Mouse (Mus musculus): ENCODE results near the gene Scrt2. TPM values are rescaled to one million over a fixed set of nuclear protein-coding genes. Genes with fewer than 3 reads are reported as not detected.
A peak's percentile ranks its signal among the peaks of the same experiment; 100 is the strongest.
"Not testable (repeated sequence)": the region's sequence is repeated elsewhere in the genome, so short reads cannot be mapped to it uniquely, and the experiment has no call there.

Gene Scrt2
- polyA plus RNA-seq, 1 experiment from 2014 or later = 0.04 TPM

GRCm38 (mm10) chr2:152057252-152057563 is 24.1 kb upstream of the Scrt2 start:
- no peaks in the 10 kb centered on the region for H3K4me1 ChIP-seq
- H3K27ac ChIP-seq = no peak overlapping the region
- peaks cover 15% of the 10 kb centered on the region for H3K27me3 ChIP-seq (replicated peaks)
- no peak overlapping the region for H3K9ac ChIP-seq
- no peaks in the 10 kb centered on the region for H3K9me3 ChIP-seq
- H3K36me3 ChIP-seq = no peaks in the 10 kb centered on the region
- H3K4me2 ChIP-seq = no peak overlapping the region
- H3K4me3 ChIP-seq (replicated peaks) = no peak overlapping the region
- no peak for ATAC-seq (ENCODE audit: insufficient read depth, low FRiP score, low read depth)
- WGBS = 74% methylated on average over 9 of the region's 9 CpGs

- ATAC-seq (ENCODE audit: insufficient read depth, low FRiP score, low read depth); H3K27me3 ChIP-seq (replicated peaks); H3K27ac ChIP-seq; H3K36me3 ChIP-seq; H3K9me3 ChIP-seq; H3K9ac ChIP-seq; H3K4me1 ChIP-seq; H3K4me2 ChIP-seq; H3K4me3 ChIP-seq (replicated peaks): not testable (repeated sequence)
- WGBS = 85% methylated on average over 3 of the region's 3 CpGs
Observed at GRCm38 (mm10) chr2:152062817-152063216, 18.5 kb upstream of the Scrt2 start.

- Histone ChIP-seq H3K4me3 (replicated peaks) (no peak overlapping the region), H3K36me3 (no peaks in the 10 kb centered on the region), H3K9me3 (no peaks in the 10 kb centered on the region), H3K9ac (no peak overlapping the region), H3K27ac (no peak overlapping the region), H3K27me3 (replicated peaks) (no peaks in the 10 kb centered on the region), H3K4me1 (no peaks in the 10 kb centered on the region), H3K4me2 (no peak overlapping the region)
- 45% methylated on average over 11 of the region's 11 CpGs for WGBS
- no peak for ATAC-seq (ENCODE audit: insufficient read depth, low FRiP score, low read depth)
Observed at GRCm38 (mm10) chr2:152068660-152069433, 12.5 kb upstream of the Scrt2 start.

DNA sequence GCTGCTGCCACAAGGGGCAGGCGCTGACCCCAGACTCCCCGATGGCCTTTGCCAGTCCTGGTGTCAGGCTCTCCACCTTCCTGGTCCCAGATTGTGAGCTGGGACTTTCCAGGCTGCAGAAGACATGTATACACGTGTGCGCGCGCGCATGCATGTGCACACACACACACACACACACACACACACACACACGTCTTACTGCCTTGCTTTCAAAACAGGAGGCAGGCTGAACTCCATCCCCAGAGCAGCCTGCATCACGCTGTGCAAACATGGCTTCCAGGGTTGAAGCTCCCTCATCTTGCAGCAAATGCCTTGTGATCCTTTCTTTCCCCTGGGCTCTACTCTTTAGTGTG is 11.9 kb upstream of the Scrt2 start:
- WGBS = 61% methylated on average over 9 of the region's 9 CpGs
- Histone ChIP-seq H3K36me3 (no peaks in the 10 kb centered on the region), H3K9me3 (no peaks in the 10 kb centered on the region), H3K4me1 (no peaks in the 10 kb centered on the region), H3K4me3 (replicated peaks) (no peak overlapping the region), H3K4me2 (no peak overlapping the region), H3K9ac (no peak overlapping the region), H3K27ac (no peak overlapping the region), H3K27me3 (replicated peaks) (peaks cover 3% of the 10 kb centered on the region; the same call in 1 of the 2 replicates)
- ATAC-seq (ENCODE audit: insufficient read depth, low FRiP score, low read depth) = no peak

DNA sequence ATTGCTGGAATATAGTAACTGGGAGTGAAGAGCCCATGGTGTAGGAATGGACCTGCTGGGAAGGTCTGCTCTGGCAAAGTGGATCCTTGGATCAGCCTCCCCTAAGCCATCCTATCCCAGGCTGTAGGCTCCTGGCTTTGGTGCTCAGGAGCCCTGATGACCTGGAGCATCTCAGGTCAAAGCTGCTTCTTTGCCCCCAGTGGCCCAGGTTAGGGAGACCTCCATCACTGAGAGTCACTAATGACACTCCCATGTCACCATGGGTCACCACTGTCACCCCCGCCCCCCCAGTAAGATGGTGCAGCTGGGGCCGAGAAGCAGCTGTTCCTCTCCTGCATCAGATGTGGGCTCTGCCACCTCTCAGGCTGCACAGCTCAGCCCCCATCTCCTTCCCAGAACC is 11.4 kb upstream of the Scrt2 start:
- H3K9me3 ChIP-seq = no peaks in the 10 kb centered on the region
- ATAC-seq (ENCODE audit: insufficient read depth, low FRiP score, low read depth) = no peak
- no peaks in the 10 kb centered on the region for H3K36me3 ChIP-seq
- WGBS = 75% methylated on average over 2 of the region's 2 CpGs
- H3K4me2 ChIP-seq = no peak overlapping the region
- H3K27ac ChIP-seq = no peak overlapping the region
- no peak overlapping the region for H3K9ac ChIP-seq
- H3K4me1 ChIP-seq = no peaks in the 10 kb centered on the region
- no peak overlapping the region for H3K4me3 ChIP-seq (replicated peaks)
- H3K27me3 ChIP-seq (replicated peaks) = peaks cover 7% of the 10 kb centered on the region; the same call in 1 of the 2 replicates

DNA sequence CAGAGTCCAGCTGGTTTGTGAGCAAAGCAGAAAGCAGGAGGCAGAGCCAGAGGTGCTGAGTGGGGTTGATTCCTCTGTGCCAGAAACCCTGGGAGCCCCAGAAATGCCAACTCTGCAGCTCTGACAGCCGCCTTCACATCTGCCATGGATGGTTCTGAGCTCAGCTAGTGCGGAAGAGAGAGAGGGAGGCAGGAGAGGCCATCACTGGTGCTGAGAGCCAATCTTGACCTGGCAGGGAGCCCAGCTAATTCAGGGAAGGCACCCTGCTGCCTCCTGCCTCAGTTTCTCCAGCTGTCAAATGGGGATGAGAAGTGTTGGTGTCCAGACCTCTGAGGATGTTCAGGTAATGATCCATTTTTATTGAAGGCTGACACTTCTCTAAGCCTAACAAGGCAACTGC is 6.8 kb upstream of the Scrt2 start:
- Histone ChIP-seq H3K36me3 (no peaks in the 10 kb centered on the region), H3K27me3 (replicated peaks) (peaks cover 16% of the 10 kb centered on the region), H3K27ac (no peak overlapping the region), H3K4me3 (replicated peaks) (no peak overlapping the region), H3K9ac (no peak overlapping the region), H3K4me1 (no peaks in the 10 kb centered on the region), H3K4me2 (no peak overlapping the region), H3K9me3 (no peaks in the 10 kb centered on the region)
- 61% methylated on average over 2 of the region's 2 CpGs for WGBS
- no peak for ATAC-seq (ENCODE audit: insufficient read depth, low FRiP score, low read depth)

DNA sequence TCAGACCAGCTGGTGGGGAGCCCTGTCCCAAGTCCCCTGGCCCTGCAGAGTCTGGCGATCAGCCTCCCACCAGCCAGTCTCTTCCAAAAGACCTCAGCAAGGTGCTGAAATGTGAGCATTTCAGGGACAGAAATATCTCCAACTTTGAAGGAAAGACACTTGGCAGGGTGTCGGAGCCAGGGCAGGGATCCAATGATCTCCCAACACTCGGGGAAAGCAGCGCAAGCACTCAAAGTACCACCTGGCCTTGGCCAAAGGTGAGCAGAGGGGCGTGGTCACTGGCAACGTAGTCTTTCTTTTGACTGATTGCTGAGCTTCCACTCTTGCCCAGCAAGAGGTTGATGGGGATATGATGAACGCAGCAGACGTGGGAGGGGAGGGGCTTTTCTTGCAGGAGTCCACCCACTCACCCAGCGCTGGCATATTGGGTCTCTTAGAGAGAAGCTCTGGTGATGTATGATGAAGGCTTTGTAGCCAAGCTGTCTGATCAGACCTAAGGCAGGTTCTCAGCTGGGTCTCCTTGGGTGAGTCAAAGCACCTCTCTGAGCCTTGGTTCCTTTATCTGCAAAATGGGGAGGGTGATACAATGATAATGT is 5.9 kb upstream of the Scrt2 start:
- peaks cover 22% of the 10 kb centered on the region for H3K27me3 ChIP-seq (replicated peaks)
- H3K27ac ChIP-seq = no peak overlapping the region

GRCm38 (mm10) chr2:152077337-152077736 is 4.0 kb upstream of the Scrt2 start:
- Histone ChIP-seq H3K4me1 (peaks cover 13% of the 10 kb centered on the region), H3K9me3 (no peaks in the 10 kb centered on the region), H3K4me2 (no peak overlapping the region), H3K36me3 (no peaks in the 10 kb centered on the region), H3K27ac (no peak overlapping the region), H3K4me3 (replicated peaks) (no peak overlapping the region), H3K9ac (no peak overlapping the region), H3K27me3 (replicated peaks) (peaks cover 40% of the 10 kb centered on the region)
- ATAC-seq (ENCODE audit: insufficient read depth, low FRiP score, low read depth) = no peak
- WGBS = 78% methylated on average over 3 of the region's 3 CpGs

More for the DNA sequence above, 5.9 kb upstream of the Scrt2 start:
- no peaks in the 10 kb centered on the region for H3K9me3 ChIP-seq
- 31% methylated on average over 9 of the region's 9 CpGs for WGBS
- no peak overlapping the region for H3K4me2 ChIP-seq
- no peak overlapping the region for H3K9ac ChIP-seq
- no peaks in the 10 kb centered on the region for H3K36me3 ChIP-seq
- peaks cover 1% of the 10 kb centered on the region; the same call in 1 of the 2 replicates for H3K4me1 ChIP-seq
- ATAC-seq (ENCODE audit: insufficient read depth, low FRiP score, low read depth) = no peak
- H3K4me3 ChIP-seq (replicated peaks) = no peak overlapping the region

DNA sequence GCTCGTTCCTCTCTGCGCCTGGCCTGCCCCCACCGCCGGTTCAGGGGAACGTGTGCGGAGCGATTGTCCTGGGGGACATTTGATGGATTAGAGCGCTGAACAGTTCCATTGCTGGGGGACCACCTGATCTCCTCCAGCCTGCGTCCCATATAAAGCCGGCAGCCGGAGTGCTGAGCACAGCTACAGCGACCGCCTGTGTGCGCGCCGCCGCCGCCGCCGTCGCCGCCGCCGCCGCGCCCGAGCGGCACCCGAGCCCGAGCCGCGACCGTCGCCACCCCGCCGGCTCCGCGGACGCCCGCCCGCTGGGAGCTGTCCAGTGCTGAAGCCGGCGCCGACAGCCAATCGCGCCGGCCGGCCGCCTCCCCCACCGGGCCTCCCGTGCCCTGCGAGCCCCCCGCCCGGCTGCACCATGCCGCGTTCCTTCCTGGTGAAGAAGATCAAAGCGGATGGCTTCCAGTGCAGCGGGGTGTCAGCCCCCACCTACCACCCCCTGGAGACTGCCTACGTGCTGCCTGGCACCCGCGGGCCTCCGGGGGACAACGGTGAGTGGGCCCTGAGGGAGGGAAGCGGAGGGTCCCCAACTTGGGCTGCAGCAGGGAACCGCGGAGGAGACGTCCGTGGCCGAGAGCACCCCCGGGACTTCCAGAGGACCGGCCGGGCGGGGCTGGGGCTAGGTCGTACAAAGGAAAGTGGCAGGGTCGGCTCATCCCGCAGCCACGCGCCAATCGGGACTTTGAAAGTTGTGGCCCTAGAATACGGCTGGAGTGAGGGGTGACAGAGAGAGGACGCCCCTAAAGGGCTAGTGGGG is 516 bp downstream of the Scrt2 start:
- no peaks in the 10 kb centered on the region for H3K36me3 ChIP-seq
- peak overlapping the region; percentile 31 for H3K4me3 ChIP-seq (replicated peaks)
- H3K4me2 ChIP-seq = peak overlapping the region; percentile 64
- H3K9me3 ChIP-seq = no peaks in the 10 kb centered on the region
- ATAC-seq (ENCODE audit: insufficient read depth, low FRiP score, low read depth) = peak; percentile 85
- H3K4me1 ChIP-seq = peaks cover 13% of the 10 kb centered on the region
- no peak overlapping the region for H3K27ac ChIP-seq
- H3K27me3 ChIP-seq (replicated peaks) = peaks cover 57% of the 10 kb centered on the region
- no peak overlapping the region for H3K9ac ChIP-seq
- under 1% methylated on average over 79 of the region's 81 CpGs for WGBS

GRCm38 (mm10) chr2:152082456-152083285 is 1.3 kb downstream of the Scrt2 start:
- Histone ChIP-seq H3K4me3 (replicated peaks) (peak overlapping the region; percentile 31), H3K4me2 (peak overlapping the region; percentile 64; the same call in 1 of the 2 replicates), H3K9ac (no peak overlapping the region), H3K27ac (no peak overlapping the region), H3K9me3 (no peaks in the 10 kb centered on the region), H3K4me1 (peaks cover 13% of the 10 kb centered on the region), H3K36me3 (no peaks in the 10 kb centered on the region), H3K27me3 (replicated peaks) (peaks cover 57% of the 10 kb centered on the region)
- WGBS = 24% methylated on average over 7 of the region's 7 CpGs
- ATAC-seq (ENCODE audit: insufficient read depth, low FRiP score, low read depth) = no peak

GRCm38 (mm10) chr2:152083411-152083810 is 2.1 kb downstream of the Scrt2 start:
- no peaks in the 10 kb centered on the region for H3K36me3 ChIP-seq
- no peak overlapping the region for H3K4me3 ChIP-seq (replicated peaks)
- ATAC-seq (ENCODE audit: insufficient read depth, low FRiP score, low read depth) = no peak
- no peak overlapping the region for H3K4me2 ChIP-seq
- no peak overlapping the region for H3K9ac ChIP-seq
- peaks cover 13% of the 10 kb centered on the region for H3K4me1 ChIP-seq
- H3K27me3 ChIP-seq (replicated peaks) = peaks cover 57% of the 10 kb centered on the region
- no peak overlapping the region for H3K27ac ChIP-seq
- no peaks in the 10 kb centered on the region for H3K9me3 ChIP-seq
- WGBS = 73% methylated on average over 4 of the region's 4 CpGs

All from stomach, embryonic 15.5 days (tissue).